Mouse (Mus musculus) cerebellum, adult 2 months (tissue): Measurements from ENCODE around the gene Irgq.

Experiments used
- CTCF ChIP-seq: fragments of 200-500 bp; IDR thresholded peaks from 2 replicates; pipeline ENCODE4 v1.5.1; 2011; ENCODE audit warnings: low read depth, mild to moderate bottlenecking, control low read depth, low read length, moderate library complexity, borderline replicate concordance; ENCODE audit not compliant: insufficient read depth
- POLR2A ChIP-seq: fragments of 200-500 bp; IDR thresholded peaks from 2 replicates; pipeline ENCODE4 v1.6.1; 2011; ENCODE audit warnings: low read length, control low read depth, borderline replicate concordance; ENCODE audit not compliant: insufficient read depth

GRCm38 (mm10) chr7:24538154-24538553 lies 7.7 kb downstream of the Irgq start:
- no peak for TF ChIP-seq POLR2A
- no peak for TF ChIP-seq CTCF
